Mouse (Mus musculus) erythroblast, embryonic 14.5 days (primary cell): ENCODE results near the gene Gzmd.

Source experiments
- GATA1 ChIP-seq: IDR thresholded peaks from 2 replicates; pipeline ENCODE4 v1.6.1; 2012; ENCODE audit warnings: low read length, inconsistent platforms, mixed read lengths
- TAL1 ChIP-seq: IDR thresholded peaks from 3 replicates; pipeline ENCODE4 v1.6.1; 2012; ENCODE audit warnings: low read length, inconsistent platforms, mixed read lengths

DNA sequence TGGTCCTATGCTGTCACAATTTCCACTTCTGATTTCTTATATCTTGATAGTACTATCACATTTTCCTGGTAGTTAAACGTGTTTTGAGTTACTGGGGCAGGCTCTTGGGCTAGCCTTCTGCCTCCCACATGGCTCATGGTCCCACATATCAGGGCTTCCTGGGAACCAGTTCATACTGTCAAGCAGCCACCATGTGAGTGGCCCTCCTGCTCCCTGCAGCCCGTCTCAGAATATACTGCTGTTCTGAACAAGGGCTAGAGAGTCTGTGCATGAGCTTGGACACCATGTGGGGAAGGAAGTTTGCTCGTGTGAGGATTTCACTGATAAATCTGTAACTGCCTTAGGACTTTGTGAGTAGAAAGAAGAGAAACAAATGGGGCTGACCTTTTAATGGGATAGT, 45.7 kb downstream of the Gzmd start:
- TF ChIP-seq GATA1 (no peak), TAL1 (no peak)
